Mouse (Mus musculus): ENCODE measurements around the gene Serp1. TPM values are rescaled to one million over a fixed set of nuclear protein-coding genes. Genes with fewer than 3 reads are reported as not detected.
"Not testable (repeated sequence)": the region's sequence is repeated elsewhere in the genome, so short reads cannot be mapped to it uniquely, and the experiment has no call there.

Gene Serp1
- polyA plus RNA-seq, 1 experiment from 2014 or later = 81.1 TPM

GRCm38 (mm10) chr3:58503720-58504333 is 21.9 kb downstream of the Serp1 start:
- ATAC-seq (ENCODE audit: low read depth) = no peak
- Histone ChIP-seq H3K4me2 (no peak overlapping the region), H3K4me3 (no peak overlapping the region), H3K27me3 (no peaks in the 10 kb centered on the region), H3K36me3 (no peaks in the 10 kb centered on the region), H3K27ac (replicated peaks) (no peak overlapping the region), H3K9me3 (no peaks in the 10 kb centered on the region), H3K9ac (no peak overlapping the region), H3K4me1 (replicated peaks) (no peaks in the 10 kb centered on the region)
- 62% methylated on average over 3 of the region's 3 CpGs for WGBS

GRCm38 (mm10) chr3:58501961-58502360 is 23.7 kb downstream of the Serp1 start:
- no peak overlapping the region for H3K4me3 ChIP-seq
- H3K9me3 ChIP-seq = no peaks in the 10 kb centered on the region
- H3K27me3 ChIP-seq = no peaks in the 10 kb centered on the region
- H3K4me1 ChIP-seq (replicated peaks) = no peaks in the 10 kb centered on the region
- H3K9ac ChIP-seq = no peak overlapping the region
- ATAC-seq (ENCODE audit: low read depth) = no peak
- H3K27ac ChIP-seq (replicated peaks) = no peak overlapping the region
- no peak overlapping the region for H3K4me2 ChIP-seq
- H3K36me3 ChIP-seq = no peaks in the 10 kb centered on the region
- 78% methylated on average over 2 of the region's 2 CpGs for WGBS

- Histone ChIP-seq H3K27me3 (no peaks in the 10 kb centered on the region), H3K4me2 (no peak overlapping the region), H3K9me3 (no peaks in the 10 kb centered on the region), H3K27ac (replicated peaks) (no peak overlapping the region), H3K4me3 (no peak overlapping the region), H3K4me1 (replicated peaks) (no peaks in the 10 kb centered on the region), H3K36me3 (no peaks in the 10 kb centered on the region), H3K9ac (no peak overlapping the region)
- WGBS = 82% methylated on average over 4 of the region's 4 CpGs
- no peak for ATAC-seq (ENCODE audit: low read depth)
Observed at GRCm38 (mm10) chr3:58493621-58494020, 32.1 kb downstream of the Serp1 start.

GRCm38 (mm10) chr3:58490787-58491186 is 34.9 kb downstream of the Serp1 start:
- 77% methylated on average over 7 of the region's 7 CpGs for WGBS

GRCm38 (mm10) chr3:58487999-58488775 is 37.5 kb downstream of the Serp1 start:
- Histone ChIP-seq H3K36me3 (no peaks in the 10 kb centered on the region), H3K4me2 (no peak overlapping the region), H3K27ac (replicated peaks) (no peak overlapping the region), H3K4me3 (no peak overlapping the region), H3K4me1 (replicated peaks) (no peaks in the 10 kb centered on the region), H3K27me3 (no peaks in the 10 kb centered on the region), H3K9me3 (no peaks in the 10 kb centered on the region), H3K9ac (no peak overlapping the region)
- ATAC-seq (ENCODE audit: low read depth) = no peak
- WGBS = 76% methylated on average over 8 of the region's 8 CpGs

More at GRCm38 (mm10) chr3:58490787-58491186, 34.9 kb downstream of the Serp1 start:
- ATAC-seq (ENCODE audit: low read depth) = no peak
- Histone ChIP-seq H3K9me3 (no peaks in the 10 kb centered on the region), H3K4me1 (replicated peaks) (no peaks in the 10 kb centered on the region), H3K9ac (no peak overlapping the region), H3K36me3 (no peaks in the 10 kb centered on the region), H3K4me3 (no peak overlapping the region), H3K27me3 (no peaks in the 10 kb centered on the region), H3K27ac (replicated peaks) (no peak overlapping the region), H3K4me2 (no peak overlapping the region)

- Histone ChIP-seq H3K9ac (no peak overlapping the region), H3K4me3 (no peak overlapping the region), H3K9me3 (no peaks in the 10 kb centered on the region), H3K36me3 (no peaks in the 10 kb centered on the region), H3K27me3 (no peaks in the 10 kb centered on the region), H3K4me1 (replicated peaks) (no peaks in the 10 kb centered on the region), H3K4me2 (no peak overlapping the region), H3K27ac (replicated peaks) (no peak overlapping the region)
- no peak for ATAC-seq (ENCODE audit: low read depth)
- WGBS = 70% methylated on average over 3 of the region's 3 CpGs
Observed at GRCm38 (mm10) chr3:58487121-58487520, 38.6 kb downstream of the Serp1 start.

- no peak overlapping the region for H3K4me3 ChIP-seq
- no peak overlapping the region for H3K4me2 ChIP-seq
- no peak for ATAC-seq (ENCODE audit: low read depth)
- no peaks in the 10 kb centered on the region for H3K4me1 ChIP-seq (replicated peaks)
- 70% methylated on average over 7 of the region's 7 CpGs for WGBS
- H3K27ac ChIP-seq (replicated peaks) = no peak overlapping the region
- H3K36me3 ChIP-seq = no peaks in the 10 kb centered on the region
- H3K9me3 ChIP-seq = no peaks in the 10 kb centered on the region
- no peak overlapping the region for H3K9ac ChIP-seq
- no peaks in the 10 kb centered on the region for H3K27me3 ChIP-seq
Observed at GRCm38 (mm10) chr3:58485883-58486282, 39.8 kb downstream of the Serp1 start.

DNA sequence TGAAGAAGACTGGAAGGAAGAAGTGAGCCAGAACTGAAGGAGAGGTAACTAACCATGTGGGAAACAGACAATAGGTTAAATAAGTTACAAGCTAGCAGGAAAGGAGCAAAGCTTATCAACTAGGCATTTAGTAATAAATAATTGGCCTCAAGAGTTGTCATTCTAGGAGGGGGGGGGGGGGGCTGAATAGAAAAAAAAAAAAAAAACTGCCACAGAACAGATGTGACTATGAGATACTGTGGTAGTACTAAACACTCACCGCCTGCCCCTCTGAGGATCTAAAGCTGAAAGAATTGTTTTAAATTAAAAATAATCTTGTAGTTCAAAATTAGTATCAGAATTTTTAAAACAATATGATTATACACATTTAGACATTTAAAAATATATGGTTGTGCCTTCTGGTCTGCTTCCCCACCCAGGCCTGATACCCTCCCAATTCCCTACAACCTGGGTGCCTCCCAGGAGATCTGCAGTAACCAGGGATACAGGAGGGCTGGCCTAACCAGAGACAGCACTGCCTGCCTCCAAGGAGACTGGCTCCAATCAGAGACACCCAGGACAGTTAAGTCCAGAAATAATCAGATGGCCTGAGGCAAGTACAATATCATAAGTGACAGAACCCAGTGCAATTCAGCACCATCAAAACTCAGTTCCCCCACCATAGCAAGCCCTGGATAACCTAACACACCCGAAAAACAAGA is 46.8 kb downstream of the Serp1 start:
- no peak overlapping the region for H3K27ac ChIP-seq (replicated peaks)
- no peaks in the 10 kb centered on the region for H3K9me3 ChIP-seq
- H3K9ac ChIP-seq = no peak overlapping the region
- H3K4me3 ChIP-seq = no peak overlapping the region
- no peaks in the 10 kb centered on the region for H3K36me3 ChIP-seq
- no peaks in the 10 kb centered on the region for H3K4me1 ChIP-seq (replicated peaks)
- H3K27me3 ChIP-seq = no peaks in the 10 kb centered on the region
- 91% methylated on average over 2 of the region's 2 CpGs for WGBS
- ATAC-seq (ENCODE audit: low read depth) = no peak
- H3K4me2 ChIP-seq = no peak overlapping the region

GRCm38 (mm10) chr3:58475298-58475697 is 50.4 kb downstream of the Serp1 start:
- not testable (repeated sequence) for H3K9me3 ChIP-seq; H3K9ac ChIP-seq; H3K27ac ChIP-seq (replicated peaks); H3K4me2 ChIP-seq; ATAC-seq (ENCODE audit: low read depth); H3K27me3 ChIP-seq; H3K4me1 ChIP-seq (replicated peaks); H3K36me3 ChIP-seq; H3K4me3 ChIP-seq
- 88% methylated on average over 1 of the region's 1 CpGs for WGBS

Other genes with a start within 250 kb of the Serp1 start
- 8.3 and 8.6 TPM in 2 replicates for gene Tsc22d2, start 111.2 kb downstream of the Serp1 start, polyA plus RNA-seq (2015; fragmentation: Nextera tagmentation; extraction: Ambion mirVana)
- gene Eif2a, start 71 bp downstream of the Serp1 start, polyA plus RNA-seq (2015; fragmentation: Nextera tagmentation; extraction: Ambion mirVana) = 44.1 and 44.5 TPM in 2 replicates
- 21.5 and 25.2 TPM in 2 replicates for gene Selenot, start 50.7 kb upstream of the Serp1 start, polyA plus RNA-seq (2015; fragmentation: Nextera tagmentation; extraction: Ambion mirVana)
- 0.14 and 0.17 TPM in 2 replicates for gene Erich6, start 111.3 kb upstream of the Serp1 start, polyA plus RNA-seq (2015; fragmentation: Nextera tagmentation; extraction: Ambion mirVana)
- gene Siah2, start 166.5 kb upstream of the Serp1 start, polyA plus RNA-seq (2015; fragmentation: Nextera tagmentation; extraction: Ambion mirVana) = 7.8 and 9.2 TPM in 2 replicates